Mouse (Mus musculus): ENCODE data around the gene Map2k2. TPM values are rescaled to one million over a fixed set of nuclear protein-coding genes. Genes with fewer than 3 reads are reported as not detected.

Gene Map2k2
- total RNA-seq, 2 experiments from 2014 or later = 148 to 187 TPM

GRCm38 (mm10) chr10:81120650-81121049 is 14.9 kb downstream of the Map2k2 start:
- H3K27ac ChIP-seq = peak overlapping the region; percentile 57; the same call in 1 of the 2 replicates
- intact Hi-C loops (cut with DNase I) = no loop called here
- H3K4me3 ChIP-seq = no peak overlapping the region
- peak; percentile 66 for DNase-seq
- no peak for TF ChIP-seq CTCF (IDR thresholded peaks at IDR 0.05)

GRCm38 (mm10) chr10:81122889-81123288 is 17.2 kb downstream of the Map2k2 start:
- no peak overlapping the region for H3K4me3 ChIP-seq
- TF ChIP-seq CTCF (IDR thresholded peaks at IDR 0.05) = no peak
- intact Hi-C loops (cut with DNase I) = no loop called here
- DNase-seq = no peak
- no peak overlapping the region for H3K27ac ChIP-seq

- H3K4me3 ChIP-seq = no peak overlapping the region
- no peak for DNase-seq
- intact Hi-C loops (cut with DNase I) = no loop called here
- no peak for TF ChIP-seq CTCF (IDR thresholded peaks at IDR 0.05)
- no peak overlapping the region for H3K27ac ChIP-seq
These were observed 17.8 kb downstream of the Map2k2 start for GRCm38 (mm10) chr10:81123500-81123899.

- intact Hi-C loops (cut with DNase I) = loop anchor here (5.0 kb wide), 1 partner anchor 43 kb away; the partner anchor contains the start of gene Eef2
- peak; percentile 80 for DNase-seq
- Histone ChIP-seq H3K27ac (peak overlapping the region; percentile 99), H3K4me3 (peak overlapping the region; percentile 86)
- no peak for TF ChIP-seq CTCF (IDR thresholded peaks at IDR 0.05)
These were observed 28.5 kb downstream of the Map2k2 start for GRCm38 (mm10) chr10:81134181-81134587.

- peak within 1 kb of the TSS; percentile 86 for H3K4me3 ChIP-seq
These were observed 29.4 kb downstream of the Map2k2 start, which contains the start of gene Zbtb7a for GRCm38 (mm10) chr10:81134966-81135681. TSS of gene Zbtb7a (plus strand) at chr10:81135220.

GRCm38 (mm10) chr10:81135831-81136705 is 30.4 kb downstream of the Map2k2 start:
- no peak for TF ChIP-seq CTCF (IDR thresholded peaks at IDR 0.05)
- DNase-seq = peak; percentile 87
- Histone ChIP-seq H3K4me3 (peak overlapping the region; percentile 86), H3K27ac (peak overlapping the region; percentile 99)
- intact Hi-C loops (cut with DNase I) = no loop called here

More at GRCm38 (mm10) chr10:81134966-81135681, 29.4 kb downstream of the Map2k2 start, which contains the start of gene Zbtb7a:
- peak; percentile 60 for DNase-seq
- intact Hi-C loops (cut with DNase I) = loop anchor here (5.0 kb wide), 1 partner anchor 42 kb away; the partner anchor contains the start of gene Eef2
- TF ChIP-seq CTCF (IDR thresholded peaks at IDR 0.05) = no peak
- H3K27ac ChIP-seq = peak within 1 kb of the TSS; percentile 99

- TF ChIP-seq CTCF (IDR thresholded peaks at IDR 0.05) = no peak
- Histone ChIP-seq H3K27ac (peak overlapping the region; percentile 99), H3K4me3 (peak overlapping the region; percentile 86)
- peak; percentile 94 for DNase-seq
- intact Hi-C loops (cut with DNase I) = no loop called here
These were observed 31.1 kb downstream of the Map2k2 start for GRCm38 (mm10) chr10:81136706-81137231.

- Histone ChIP-seq H3K4me3 (peak overlapping the region; percentile 88), H3K27ac (peak overlapping the region; percentile 99)
- TF ChIP-seq CTCF (IDR thresholded peaks at IDR 0.05) = no peak
- intact Hi-C loops (cut with DNase I) = no loop called here
- DNase-seq = peak; percentile 99
These were observed 31.8 kb downstream of the Map2k2 start for GRCm38 (mm10) chr10:81137252-81138130.

GRCm38 (mm10) chr10:81138131-81138782 is 32.5 kb downstream of the Map2k2 start:
- TF ChIP-seq CTCF (IDR thresholded peaks at IDR 0.05) = no peak
- intact Hi-C loops (cut with DNase I) = no loop called here
- Histone ChIP-seq H3K27ac (peak overlapping the region; percentile 98), H3K4me3 (peak overlapping the region; percentile 88)
- peak; percentile 74 for DNase-seq

- intact Hi-C loops (cut with DNase I) = no loop called here
- Histone ChIP-seq H3K4me3 (peak overlapping the region; percentile 88), H3K27ac (peak overlapping the region; percentile 98)
- DNase-seq = no peak
- TF ChIP-seq CTCF (IDR thresholded peaks at IDR 0.05) = no peak
These were observed 33.3 kb downstream of the Map2k2 start for GRCm38 (mm10) chr10:81138821-81139528.

- TF ChIP-seq CTCF (IDR thresholded peaks at IDR 0.05) = no peak
- peak overlapping the region; percentile 88 for H3K4me3 ChIP-seq
- H3K27ac ChIP-seq = peak overlapping the region; percentile 98
- no peak for DNase-seq
- intact Hi-C loops (cut with DNase I) = no loop called here
These were observed 33.8 kb downstream of the Map2k2 start for GRCm38 (mm10) chr10:81139529-81139846.

Data from gastrocnemius, adult 2 months (tissue).